Mouse (Mus musculus): ENCODE results near the gene Ifnar2.

DNA sequence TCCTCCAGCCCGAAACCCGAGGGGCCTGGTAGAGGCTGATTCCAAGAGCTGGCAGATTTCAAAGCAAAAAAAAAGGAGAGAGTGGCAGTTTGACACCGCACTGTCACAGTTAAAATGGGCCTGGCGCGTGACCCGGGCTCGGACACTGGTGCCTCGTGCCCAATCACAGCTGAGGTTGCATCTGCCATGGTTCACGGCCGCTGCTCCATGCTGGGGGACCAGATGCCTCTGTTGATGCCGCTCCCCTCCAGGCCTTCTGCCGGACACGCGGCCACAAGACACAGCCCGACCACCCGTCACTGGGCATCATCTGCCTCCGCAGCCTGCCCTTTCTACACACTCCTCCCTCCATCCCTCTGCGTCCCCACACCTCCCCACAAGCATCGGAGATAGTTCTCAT lies 43.7 kb upstream of the Ifnar2 start:
- TF ChIP-seq CTCF (IDR thresholded peaks at IDR 0.05; ENCODE audit: low read depth), result no peak
- no peak for TF ChIP-seq EP300 (IDR thresholded peaks at IDR 0.05; ENCODE audit: low read depth)
